Mouse (Mus musculus): ENCODE measurements around the gene Fgl2. TPM values are rescaled to one million over a fixed set of nuclear protein-coding genes. Genes with fewer than 3 reads are reported as not detected.

Gene Fgl2
- 2.2 and 4.5 TPM in 2 replicates for polyA plus RNA-seq (2012; ENCODE audit: low replicate concordance)

GRCm38 (mm10) chr5:21372493-21373179 lies at the start of gene Fgl2:
Gene Fgl2 (plus strand): TSS chr5:21372642.

GRCm38 (mm10) chr5:21424614-21425602 lies 52.5 kb downstream of the Fgl2 start, which contains the start of the genes Ccdc146 and Fam185a:
Gene Ccdc146 (minus strand): TSS chr5:21424677.
Gene Fam185a (plus strand): TSS chr5:21424958.

Other genes starting within 250 kb of the Fgl2 start
- gene Gsap, start 186.4 kb upstream of the Fgl2 start, polyA plus RNA-seq (2012; ENCODE audit: low replicate concordance) = 3.3 and 5.1 TPM in 2 replicates
- not detected in 2 replicates for gene Ccdc146, start 52.0 kb downstream of the Fgl2 start, polyA plus RNA-seq (2012; ENCODE audit: low replicate concordance)
- gene Fam185a, start 52.3 kb downstream of the Fgl2 start, polyA plus RNA-seq (2012; ENCODE audit: low replicate concordance) = 3.0 TPM in 2 replicates
- gene Lrrc17, start 170.9 kb downstream of the Fgl2 start, polyA plus RNA-seq (2012; ENCODE audit: low replicate concordance) = not detected in 2 replicates